In genomic region chr5:119749153-119749552, GRCm38 (mm10) we compare ENCODE assay signal across 12 mouse cellular contexts.
DNase-seq lines count a peak whose midpoint lies in the region; ATAC-seq and TF ChIP-seq lines count a peak whose summit lies in the region.
"Had no signal": no experiment of that assay in that cellular context is flagged by ENCODE, and none has a peak within 500 bp of the region (broad histone marks: within the 10 kb centered on the region; RNA-seq: fewer than 3 reads in every experiment).

No protein-coding gene starts in this region.

- TF ChIP-seq CTCF in lung, embryonic 14.5 days (IDR thresholded peaks at IDR 0.05; ENCODE audit: low read depth): no peak
- TF ChIP-seq CTCF in lung, adult 2 months (IDR thresholded peaks at IDR 0.05; ENCODE audit: insufficient read depth, low read length): no peak
- TF ChIP-seq CTCF in lung, postnatal 0 days (IDR thresholded peaks at IDR 0.05): no peak

- TF ChIP-seq EP300 in lung, postnatal 0 days (IDR thresholded peaks at IDR 0.05): no peak

- H3K27ac ChIP-seq in forebrain, embryonic 14.5 days (ENCODE audit: low read depth, low read length): no peak overlapping the region
- no peak overlapping the region for H3K27ac ChIP-seq in forebrain, embryonic 13.5 days
- peak overlapping the region; percentile 71; the same call in 1 of the 2 replicates for H3K27ac ChIP-seq in lung, embryonic 14.5 days (ENCODE audit: low read depth)
- H3K27ac ChIP-seq in lung, postnatal 0 days (ENCODE audit: low read length): no peak overlapping the region
- no peak overlapping the region for H3K27ac ChIP-seq in stomach, embryonic 15.5 days

- no peak overlapping the region for H3K4me3 ChIP-seq in forebrain, embryonic 14.5 days (ENCODE audit: low read depth, low read length)
- H3K4me3 ChIP-seq in forebrain, embryonic 13.5 days: no peak overlapping the region
- no peak overlapping the region; the same call in 1 of the 2 replicates for H3K4me3 ChIP-seq in lung, embryonic 14.5 days (ENCODE audit: low read depth, low read length)
- H3K4me3 ChIP-seq in lung, adult 2 months (replicated peaks; ENCODE audit: extremely low read depth, low read depth, low read length): no peak overlapping the region
- H3K4me3 ChIP-seq in lung, postnatal 0 days (ENCODE audit: low read depth, low read length): no peak overlapping the region
- no peak overlapping the region for H3K4me3 ChIP-seq in stomach, embryonic 15.5 days (replicated peaks)

- H3K9me3 ChIP-seq in forebrain, embryonic 14.5 days (replicated peaks; ENCODE audit: control insufficient read depth, low read length): no peaks in the 10 kb centered on the region
- H3K9me3 ChIP-seq in forebrain, embryonic 13.5 days (replicated peaks): peaks cover 3% of the 10 kb centered on the region; the same call in 1 of the 2 replicates
- H3K9me3 ChIP-seq in lung, embryonic 14.5 days (ENCODE audit: low read depth, low read length): no peaks in the 10 kb centered on the region; the same call in 1 of the 2 replicates
- no peaks in the 10 kb centered on the region for H3K9me3 ChIP-seq in lung, postnatal 0 days (ENCODE audit: low read length)
- no peaks in the 10 kb centered on the region for H3K9me3 ChIP-seq in stomach, embryonic 15.5 days

- no peaks in the 10 kb centered on the region for H3K4me1 ChIP-seq in forebrain, embryonic 14.5 days (ENCODE audit: control insufficient read depth, insufficient read depth, low read length)
- H3K4me1 ChIP-seq in forebrain, embryonic 13.5 days: no peaks in the 10 kb centered on the region
- H3K4me1 ChIP-seq in lung, embryonic 14.5 days (ENCODE audit: insufficient read depth): peaks cover under 1% of the 10 kb centered on the region; the same call in 1 of the 2 replicates
- H3K4me1 ChIP-seq in lung, adult 2 months (ENCODE audit: control insufficient read depth, insufficient read depth, low read length): no peaks in the 10 kb centered on the region
- H3K4me1 ChIP-seq in lung, postnatal 0 days (ENCODE audit: insufficient read depth, low read depth, low read length): no peaks in the 10 kb centered on the region
- peaks cover 6% of the 10 kb centered on the region; the same call in 1 of the 2 replicates for H3K4me1 ChIP-seq in stomach, embryonic 15.5 days

- no peaks in the 10 kb centered on the region for H3K36me3 ChIP-seq in forebrain, embryonic 14.5 days (ENCODE audit: control insufficient read depth, insufficient read depth, low read length)
- no peaks in the 10 kb centered on the region for H3K36me3 ChIP-seq in forebrain, embryonic 13.5 days (ENCODE audit: poor library complexity, severe bottlenecking)
- no peaks in the 10 kb centered on the region for H3K36me3 ChIP-seq in lung, embryonic 14.5 days (ENCODE audit: insufficient read depth)
- no peaks in the 10 kb centered on the region for H3K36me3 ChIP-seq in lung, postnatal 0 days (ENCODE audit: insufficient read depth, low read length)
- H3K36me3 ChIP-seq in stomach, embryonic 15.5 days: no peaks in the 10 kb centered on the region

- TF ChIP-seq POLR2A in lung, adult 2 months (IDR thresholded peaks at IDR 0.05; ENCODE audit: borderline replicate concordance, extremely low read depth, low read depth, low read length): no peak

- peak overlapping the region; percentile 16; the same call in 1 of the 2 replicates for H3K4me2 ChIP-seq in forebrain, embryonic 14.5 days (ENCODE audit: low read length)
- H3K4me2 ChIP-seq in forebrain, embryonic 13.5 days: no peak overlapping the region; the same call in 1 of the 2 replicates
- peak overlapping the region; percentile 53 for H3K4me2 ChIP-seq in lung, embryonic 14.5 days
- no peak overlapping the region for H3K4me2 ChIP-seq in lung, postnatal 0 days (replicated peaks; ENCODE audit: low read depth, low read length)
- peak overlapping the region; percentile 27; the same call in 1 of the 2 replicates for H3K4me2 ChIP-seq in stomach, embryonic 15.5 days

- 5% methylated on average over 14 of the region's 17 CpGs for WGBS in forebrain, embryonic 14.5 days
- WGBS in forebrain, embryonic 13.5 days: 9% methylated on average over 12 of the region's 17 CpGs
- 10% methylated on average over 14 of the region's 17 CpGs for WGBS in lung, embryonic 14.5 days
- 21% methylated on average over 14 of the region's 17 CpGs for WGBS in lung, adult 2 months
- WGBS in lung, postnatal 0 days: 8% methylated on average over 10 of the region's 17 CpGs
- WGBS in stomach, embryonic 15.5 days: 4% methylated on average over 15 of the region's 17 CpGs

- no peak for DNase-seq in forebrain, embryonic 14.5 days (ENCODE audit: low spot score)
- peak; percentile 66 for DNase-seq in lung, embryonic 14.5 days
- no peak for DNase-seq in lung, adult 2 months
- no peak for DNase-seq in lung, postnatal 0 days (ENCODE audit: low spot score)
- DNase-seq in adrenal gland, postnatal 36 days: no peak
- no peak for DNase-seq in urinary bladder, adult 2 months (ENCODE audit: low spot score)
- DNase-seq: B cell, adult 2 months; gastrocnemius, postnatal 25 days; thymus, adult 2 months had no signal

- no peak overlapping the region for H3K9ac ChIP-seq in forebrain, embryonic 14.5 days (ENCODE audit: low read length)
- no peak overlapping the region for H3K9ac ChIP-seq in forebrain, embryonic 13.5 days
- H3K9ac ChIP-seq in lung, embryonic 14.5 days: no peak overlapping the region
- H3K9ac ChIP-seq in lung, postnatal 0 days (replicated peaks; ENCODE audit: low read depth): no peak overlapping the region
- no peak overlapping the region for H3K9ac ChIP-seq in stomach, embryonic 15.5 days

- no peak for ATAC-seq in forebrain, embryonic 14.5 days
- no peak for ATAC-seq in forebrain, embryonic 13.5 days
- ATAC-seq in lung, embryonic 14.5 days (ENCODE audit: insufficient read depth): peak; percentile 52; the same call in 1 of the 2 replicates
- 0 out of 2 replicates have a peak, but pooled peaks have one; percentile 32 for ATAC-seq in lung, postnatal 0 days
- ATAC-seq in stomach, embryonic 15.5 days (ENCODE audit: insufficient read depth, low FRiP score, low read depth): no peak
- ATAC-seq: Patski had no signal

- peaks cover 30% of the 10 kb centered on the region for H3K27me3 ChIP-seq in forebrain, embryonic 14.5 days (replicated peaks; ENCODE audit: control insufficient read depth, insufficient read depth, low read length)
- peaks cover 49% of the 10 kb centered on the region for H3K27me3 ChIP-seq in forebrain, embryonic 13.5 days
- 0 out of 2 replicates have a peak, but pooled peaks cover 3% of the 10 kb centered on the region for H3K27me3 ChIP-seq in lung, embryonic 14.5 days (ENCODE audit: insufficient read depth, low read length)
- 0 out of 2 replicates have a peak, but pooled peaks cover 3% of the 10 kb centered on the region for H3K27me3 ChIP-seq in lung, postnatal 0 days (replicated peaks; ENCODE audit: insufficient read depth, low read length)
- peaks cover 27% of the 10 kb centered on the region for H3K27me3 ChIP-seq in stomach, embryonic 15.5 days (replicated peaks)

Comparison
In these comparisons a context has a peak if more than half of its experiments do, and no peak if none do; other contexts are left out.
1. H3K4me2 ChIP-seq: peak in forebrain, embryonic 14.5 days (single experiment), lung, embryonic 14.5 days (single experiment) and stomach, embryonic 15.5 days (single experiment); none in forebrain, embryonic 13.5 days (single experiment) and lung, postnatal 0 days (single experiment).
2. ATAC-seq: peak in lung, embryonic 14.5 days (single experiment) and lung, postnatal 0 days (single experiment); none in forebrain, embryonic 14.5 days (single experiment), forebrain, embryonic 13.5 days (single experiment) and stomach, embryonic 15.5 days (single experiment).